Mouse (Mus musculus) megakaryocyte-erythroid progenitor cell, adult 5-6 weeks (primary cell): Measurements from ENCODE around the gene Mbnl1. TPM values are rescaled to one million over a fixed set of nuclear protein-coding genes. Genes with fewer than 3 reads are reported as not detected.

Experiments used
- ATAC-seq: replicated peaks from 2 replicates; pipeline ENCODE4 v1.8.0; 2016; ENCODE audit warnings: mild to moderate bottlenecking, inconsistent platforms; ENCODE audit not compliant: severe bottlenecking, poor library complexity, low FRiP score, low TSS enrichment
- total RNA-seq, 2 experiments: library from RNA; stranded (forward) in 1 of 2; stranded (reverse) in 1 of 2; fragments of 200-1000, 215-1000 nt in 1 of 2; fragments of >200 nt in 1 of 2; fragmentation: Nextera tagmentation in 1 of 2; gene quantifications; 2 replicates each; pipeline ENCODE4 v1.2.3; 2014 to 2017

Gene Mbnl1
- total RNA-seq, 2 experiments from 2014 or later: 524 to 751 TPM

GRCm38 (mm10) chr3:60485987-60486712 lies 13.5 kb downstream of the Mbnl1 start:
- ATAC-seq: no peak

DNA sequence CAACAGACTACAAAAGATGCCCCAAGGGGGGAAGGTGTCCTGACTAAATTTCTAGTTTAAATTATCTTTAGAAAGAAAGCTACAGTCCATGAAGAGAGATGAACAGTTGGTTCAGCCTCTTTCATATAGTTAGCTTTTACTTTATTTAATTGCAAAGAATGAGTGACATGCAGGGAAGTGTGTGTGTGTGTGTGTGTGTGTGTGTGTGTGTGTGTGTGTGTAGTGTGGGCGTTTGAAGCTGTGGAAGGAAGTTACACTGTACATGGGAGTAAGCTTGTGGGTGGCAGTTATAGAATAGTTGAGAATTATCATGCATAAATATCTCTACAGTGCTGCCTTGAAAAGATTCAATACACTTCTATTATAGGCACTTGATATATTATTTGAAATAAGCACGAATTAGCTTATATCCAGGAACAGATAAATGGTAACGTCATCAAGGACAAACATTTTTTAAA lies 14.1 kb downstream of the Mbnl1 start:
- ATAC-seq: no peak

GRCm38 (mm10) chr3:60489509-60489908 lies 16.9 kb downstream of the Mbnl1 start:
- ATAC-seq: no peak

GRCm38 (mm10) chr3:60494774-60495535 lies 22.3 kb downstream of the Mbnl1 start:
- ATAC-seq: peak; percentile 34

DNA sequence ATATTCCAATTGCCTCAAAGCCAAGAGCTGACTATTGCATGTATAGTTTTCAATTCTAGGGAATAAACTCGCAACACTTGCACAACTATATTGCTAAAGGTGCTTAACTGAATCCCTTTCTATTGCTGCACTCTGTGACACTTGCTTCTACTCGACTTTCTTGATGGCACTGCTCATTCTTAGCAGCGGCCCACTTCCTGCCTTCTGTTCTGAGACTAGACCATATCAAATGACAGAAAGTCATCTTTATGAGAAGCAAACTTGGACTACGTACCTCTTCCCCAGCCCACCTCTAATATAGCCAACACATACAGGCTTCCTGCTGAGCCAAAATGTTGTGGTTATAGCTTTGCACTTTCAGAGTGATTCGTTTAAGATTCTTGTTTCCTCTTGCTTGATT lies 23.6 kb downstream of the Mbnl1 start:
- no peak for ATAC-seq

- ATAC-seq: no peak
Measured at GRCm38 (mm10) chr3:60498151-60498550, 25.5 kb downstream of the Mbnl1 start.

GRCm38 (mm10) chr3:60498646-60499045 lies 26.0 kb downstream of the Mbnl1 start:
- ATAC-seq: no peak

DNA sequence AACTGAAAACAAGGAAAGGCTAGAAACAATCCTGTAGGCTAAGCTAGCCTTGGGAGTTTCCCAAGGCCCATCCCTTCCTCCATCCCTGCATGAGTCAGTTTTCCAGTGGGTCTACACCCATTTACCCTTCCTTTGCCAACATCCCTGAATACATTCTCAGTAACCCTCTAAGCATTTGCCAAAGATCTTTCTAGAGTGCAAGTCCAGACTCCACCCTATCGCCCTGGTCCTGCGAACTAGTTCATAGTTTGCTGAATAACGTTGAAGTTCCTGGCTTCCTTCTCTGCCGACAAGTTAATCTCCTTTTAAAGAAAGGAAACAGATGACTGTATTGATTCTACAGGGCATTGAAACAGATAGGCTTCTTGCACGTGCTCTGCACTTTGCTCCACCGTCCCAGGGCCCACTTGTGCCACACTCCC lies 26.5 kb downstream of the Mbnl1 start:
- ATAC-seq: peak; percentile 32

DNA sequence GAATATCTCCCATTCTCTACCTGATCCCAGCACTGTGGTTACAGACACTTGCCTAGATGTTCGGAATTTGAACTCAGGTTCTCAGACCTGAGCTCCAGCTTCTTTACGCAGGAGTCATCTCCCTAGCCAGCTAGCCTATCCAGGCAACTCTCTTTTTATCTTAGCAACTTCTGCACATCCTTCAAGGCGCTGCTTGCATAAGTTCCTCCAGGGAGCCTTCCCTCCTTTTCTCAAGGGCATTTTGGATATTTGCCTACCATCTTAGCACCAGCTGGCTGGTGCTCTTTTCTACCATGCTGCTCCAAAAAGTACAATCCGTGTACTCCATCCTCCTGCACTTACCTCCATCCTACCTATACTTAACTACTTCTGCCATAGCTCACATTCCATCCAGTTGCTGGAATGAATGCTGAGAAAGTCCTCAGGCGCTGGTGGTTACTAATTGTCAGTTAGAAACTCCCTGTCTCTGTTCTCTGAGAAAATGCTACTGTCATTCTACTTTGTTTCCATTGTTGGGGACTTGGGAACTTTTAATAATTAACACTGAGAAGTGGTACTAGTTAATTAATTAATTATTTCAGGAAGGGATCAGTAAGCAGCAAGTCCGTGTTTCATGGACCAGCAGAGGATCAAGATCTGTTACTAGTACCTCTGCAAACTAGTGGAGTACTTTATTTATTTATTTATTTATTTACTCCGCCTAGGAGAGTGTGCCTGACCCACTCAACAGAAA lies 27.3 kb downstream of the Mbnl1 start:
- ATAC-seq: no peak

- ATAC-seq: peak; percentile 40; the same call in 1 of the 2 replicates
Measured at GRCm38 (mm10) chr3:60500571-60501527, 28.2 kb downstream of the Mbnl1 start.

DNA sequence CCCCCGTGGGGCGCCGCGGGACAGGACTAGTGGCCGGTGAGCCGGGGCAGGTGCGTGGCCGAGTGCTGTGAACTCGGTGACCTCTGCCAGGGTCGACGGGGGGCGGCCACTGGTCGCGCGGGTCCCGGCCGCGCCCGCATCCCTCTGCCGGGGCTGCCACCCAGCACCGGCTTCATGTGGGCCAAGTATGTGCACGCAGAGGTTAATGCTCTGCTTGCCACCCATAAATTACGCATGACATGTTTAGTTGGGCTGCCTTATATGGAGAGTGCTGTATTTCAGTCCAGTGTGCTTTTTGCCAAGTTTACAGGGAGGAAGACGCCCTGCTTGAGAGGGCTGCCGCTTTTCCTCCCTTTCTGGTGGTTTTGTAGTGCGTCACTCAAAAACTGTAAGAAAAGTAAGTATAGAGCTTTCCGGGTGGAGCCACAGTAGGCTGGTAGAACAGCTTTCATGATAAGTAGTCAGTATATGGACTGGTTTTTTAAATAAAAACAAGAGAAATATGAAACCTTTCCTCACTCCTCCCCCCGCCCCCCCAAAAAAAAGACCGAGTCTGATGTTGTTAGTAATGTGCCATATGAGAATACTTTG lies 29.0 kb downstream of the Mbnl1 start:
- peak; percentile 42 for ATAC-seq

DNA sequence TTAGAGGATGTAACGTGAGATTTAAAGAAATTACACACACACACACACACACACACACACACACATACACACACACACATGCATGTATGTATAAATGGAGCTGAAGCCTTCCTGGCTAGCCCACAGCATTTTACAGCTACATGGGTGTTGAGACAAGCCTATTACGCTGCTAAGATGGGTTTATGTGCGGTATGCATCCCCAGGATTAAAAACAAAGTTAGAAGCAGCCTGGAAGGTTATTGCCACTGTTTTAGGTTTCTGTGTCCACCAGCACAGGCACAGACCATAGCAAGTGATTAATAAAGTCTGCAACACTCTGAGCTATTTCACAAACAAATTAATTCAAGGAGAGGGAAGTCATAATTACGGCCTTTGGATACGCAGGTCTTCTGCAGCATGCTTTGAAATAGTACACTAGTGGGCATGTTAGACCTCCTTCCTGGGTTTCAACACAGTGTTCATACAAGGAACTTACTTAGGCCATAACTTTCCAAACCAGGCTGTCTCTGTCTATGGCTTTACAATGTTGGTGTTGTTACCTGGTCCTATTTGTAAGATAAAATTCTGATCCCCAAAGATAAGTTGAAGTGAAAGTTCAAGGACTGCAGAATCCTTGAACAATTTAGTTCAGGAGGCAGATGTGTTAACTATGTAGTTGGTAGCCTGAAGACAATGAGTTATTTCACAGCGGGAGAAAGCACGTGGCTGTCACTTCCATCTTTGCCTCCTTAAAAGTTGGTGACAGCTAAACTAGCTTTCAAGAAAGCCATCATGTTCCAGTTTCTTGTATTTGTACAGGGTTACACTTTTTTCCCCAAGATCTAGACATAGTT lies 29.7 kb downstream of the Mbnl1 start:
- no peak for ATAC-seq

DNA sequence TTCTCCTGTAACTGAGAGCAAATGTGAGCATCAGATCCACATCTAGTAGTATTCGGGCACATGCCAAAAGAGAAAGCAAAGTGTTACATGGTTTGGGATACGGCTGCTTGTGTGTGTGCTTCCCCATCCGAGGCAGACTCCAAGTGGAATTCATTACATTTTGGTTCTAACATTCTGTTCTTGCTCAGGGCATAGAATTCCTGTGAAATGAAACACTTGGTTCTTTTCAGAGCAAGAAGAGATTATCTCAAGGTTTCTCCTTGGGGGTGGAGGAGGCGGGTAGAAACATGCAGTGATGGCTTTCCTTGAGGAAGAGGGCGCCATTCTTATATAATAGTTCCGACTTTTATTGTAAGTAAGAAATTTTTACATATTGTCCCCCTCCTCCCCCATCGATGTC lies 30.6 kb downstream of the Mbnl1 start:
- ATAC-seq: no peak

DNA sequence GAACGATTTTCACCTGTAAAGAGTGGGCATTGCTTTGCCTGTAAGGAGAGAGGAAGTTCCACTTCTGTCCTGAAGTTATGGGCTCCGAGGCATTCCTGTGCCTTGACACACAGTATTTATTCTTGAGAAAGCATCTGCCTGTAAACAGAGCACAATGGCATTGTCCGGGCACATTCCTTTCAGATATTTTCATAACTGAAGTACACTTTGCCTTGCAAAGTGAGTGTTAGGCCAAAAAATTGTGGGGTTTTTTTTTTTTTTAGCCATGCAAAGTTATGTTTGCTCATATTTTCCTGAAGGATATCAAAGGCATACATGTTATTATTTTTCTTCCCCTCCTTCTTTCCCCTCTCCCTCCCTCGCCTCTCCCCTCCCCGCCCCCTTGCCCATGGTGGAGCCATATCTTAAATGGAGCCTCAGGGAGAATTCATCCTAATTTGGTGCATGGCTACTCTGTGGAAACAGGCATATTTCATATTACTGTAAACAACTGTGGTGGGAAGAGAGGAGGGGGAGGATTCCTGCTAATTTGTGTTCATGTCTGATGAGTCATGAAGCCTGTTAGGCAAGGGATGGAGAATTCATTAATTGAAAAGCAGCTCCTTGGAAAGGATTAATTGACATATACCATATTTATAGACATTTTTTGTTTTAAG lies 32.3 kb downstream of the Mbnl1 start:
- no peak for ATAC-seq

DNA sequence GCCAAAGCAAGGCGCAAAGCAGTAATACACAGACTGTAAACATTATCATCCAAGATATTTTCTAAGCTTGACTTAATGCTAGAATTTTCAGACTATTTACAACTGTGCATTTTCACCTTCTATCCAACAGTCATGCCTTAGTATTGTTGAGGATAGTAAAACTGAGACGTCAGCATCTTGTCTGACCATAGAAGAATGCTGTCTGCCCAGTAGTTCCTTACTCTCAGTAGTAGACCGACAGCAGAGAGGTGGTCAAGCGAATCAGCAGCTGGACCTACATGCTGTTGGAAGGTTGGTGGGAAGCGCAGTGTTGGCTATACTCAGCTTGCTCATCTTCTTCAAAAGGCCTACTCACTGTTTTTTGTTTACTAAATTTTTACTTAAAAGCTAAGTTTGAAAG lies 34.2 kb downstream of the Mbnl1 start:
- ATAC-seq: no peak

DNA sequence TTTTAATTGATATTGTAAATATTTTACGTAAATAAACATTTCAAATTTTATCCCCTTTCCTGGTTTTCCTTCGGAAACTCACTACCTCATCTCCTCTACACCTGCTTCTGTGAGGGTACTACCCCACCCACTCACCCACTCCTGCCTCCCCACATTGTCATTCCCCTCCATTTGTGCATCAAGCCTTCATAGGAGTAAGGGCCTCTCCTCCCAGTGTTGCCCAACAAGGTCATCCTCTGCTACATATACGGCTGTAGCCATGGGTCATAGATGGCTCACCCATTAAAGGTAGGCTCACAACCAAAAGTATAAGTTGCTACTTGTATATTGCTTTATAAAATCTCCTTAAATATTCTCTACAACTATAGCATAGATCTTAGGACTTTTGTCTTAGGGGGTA lies 34.9 kb downstream of the Mbnl1 start:
- no peak for ATAC-seq

GRCm38 (mm10) chr3:60507979-60508378 lies 35.3 kb downstream of the Mbnl1 start:
- no peak for ATAC-seq
